Mouse (Mus musculus) lung, postnatal 14 days (tissue): ENCODE measurements around the gene Fcer2a.

ENCODE experiments used
- DNase-seq: peaks from one replicate; pipeline ENCODE4 v3.0.0; 2021

The Fcer2a gene

DNA sequence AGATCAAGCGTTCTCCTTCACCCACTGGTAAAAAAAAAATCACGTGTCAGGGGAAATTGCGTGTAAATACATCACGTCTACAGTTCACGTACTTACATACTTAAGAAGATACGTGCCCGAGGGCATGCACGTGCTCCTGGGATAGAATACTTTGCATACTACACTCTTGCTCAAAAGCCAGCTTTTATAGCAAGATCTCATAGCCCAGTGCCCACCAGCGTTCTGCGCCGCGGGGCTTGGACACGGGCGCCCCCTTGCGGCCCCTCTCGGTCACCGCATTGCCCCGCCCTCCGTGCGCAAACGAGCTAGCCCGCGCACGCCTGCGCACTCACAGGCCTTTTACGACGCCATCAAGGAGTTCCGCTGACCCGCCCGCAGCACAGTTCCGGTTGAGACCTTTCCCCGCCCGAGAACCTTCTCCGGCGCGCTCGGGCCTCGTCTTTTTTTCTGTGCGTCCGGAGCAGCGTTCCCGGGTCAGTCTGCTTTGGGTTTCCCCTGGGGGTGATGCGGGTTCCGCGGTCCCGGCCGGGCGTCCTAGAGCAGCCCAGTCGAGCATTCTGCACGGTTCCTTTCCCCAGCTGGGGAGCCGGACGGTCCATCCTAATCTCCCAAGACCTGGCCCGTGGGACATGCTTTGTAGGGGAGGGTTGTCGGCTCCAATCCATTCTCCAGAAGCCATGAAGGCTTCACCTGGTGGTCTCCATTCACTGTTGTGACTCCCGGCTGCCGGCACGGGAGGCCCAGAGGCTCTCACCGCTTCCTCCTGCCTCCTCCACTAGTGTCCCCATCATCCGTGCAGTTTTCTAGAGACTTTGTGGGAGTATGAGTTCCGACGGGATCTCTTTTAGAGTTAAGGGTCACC is 17.6 kb downstream of the Fcer2a start, which contains the start of gene Trappc5:
TSS of gene Trappc5 (plus strand) at position 169 of the 862 bp plus-strand sequence.
- peak; percentile 94 for DNase-seq

DNA sequence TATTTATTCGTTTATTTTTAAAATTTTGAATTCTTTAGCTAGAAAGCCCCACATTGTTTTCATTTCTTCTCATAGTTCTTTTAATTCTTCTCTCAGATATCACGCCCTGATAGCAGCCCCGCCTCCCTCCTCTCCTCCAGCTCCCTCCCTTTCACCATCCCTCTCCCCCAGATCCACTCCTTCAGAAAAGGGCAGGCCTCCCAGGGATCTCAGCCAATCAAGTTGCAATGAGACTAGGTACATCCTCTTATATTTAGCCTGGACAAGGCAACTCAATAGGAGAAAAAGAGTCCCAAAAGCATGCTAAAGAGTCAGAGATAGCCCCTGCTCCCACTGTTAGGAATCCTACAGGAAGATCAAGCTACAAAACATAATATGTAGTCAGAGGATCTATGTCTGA is 19.3 kb downstream of the Fcer2a start:
- no peak for DNase-seq

GRCm38 (mm10) chr8:3671980-3672491 is 21.9 kb downstream of the Fcer2a start, which contains the start of gene Fcor:
Gene Fcor, minus strand, starts transcription at chr8:3672362.
- DNase-seq: peak; percentile 89

DNA sequence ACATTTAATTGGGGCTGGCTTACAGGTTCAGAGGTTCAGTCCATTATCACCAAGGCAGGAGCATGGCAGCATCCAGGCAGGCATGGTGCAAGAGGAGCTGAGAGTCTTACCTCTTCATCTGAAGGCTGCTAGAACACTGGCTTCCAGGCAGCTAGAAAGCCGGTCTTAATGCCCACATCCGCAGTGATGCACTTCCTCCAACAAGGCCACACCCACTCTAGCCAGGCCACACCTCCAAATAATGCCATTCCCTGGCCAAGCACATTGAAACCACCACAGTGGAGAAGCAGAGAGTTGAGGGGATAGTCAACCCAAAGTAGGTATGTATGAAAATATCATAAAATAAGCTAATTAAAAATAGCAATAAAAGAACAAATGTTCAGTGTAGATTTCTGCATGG is 23.6 kb downstream of the Fcer2a start:
- peak; percentile 37 for DNase-seq

DNA sequence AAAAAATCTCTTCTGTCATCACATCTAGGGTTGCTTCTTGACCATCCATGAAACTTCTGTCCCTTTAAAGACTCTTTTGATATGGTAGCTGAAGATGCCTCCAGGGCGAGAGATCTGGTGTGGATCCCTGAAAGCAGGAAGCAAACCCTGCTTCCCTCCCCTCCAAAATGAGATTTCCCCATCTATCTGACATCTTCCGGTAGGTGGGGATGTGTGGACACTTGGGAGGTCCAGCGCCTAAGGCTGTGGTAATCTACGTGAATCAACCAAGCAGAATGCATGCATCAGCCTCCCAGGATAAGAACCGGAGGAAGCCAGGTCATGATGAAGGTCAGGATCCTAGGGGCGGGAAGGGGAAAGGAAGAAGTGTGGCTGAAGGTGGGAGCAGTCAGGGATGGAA is 28.5 kb downstream of the Fcer2a start, which contains the start of gene Mcemp1:
TSS of gene Mcemp1 (plus strand) at position 248 of the 400 bp plus-strand sequence.
- no peak for DNase-seq

DNA sequence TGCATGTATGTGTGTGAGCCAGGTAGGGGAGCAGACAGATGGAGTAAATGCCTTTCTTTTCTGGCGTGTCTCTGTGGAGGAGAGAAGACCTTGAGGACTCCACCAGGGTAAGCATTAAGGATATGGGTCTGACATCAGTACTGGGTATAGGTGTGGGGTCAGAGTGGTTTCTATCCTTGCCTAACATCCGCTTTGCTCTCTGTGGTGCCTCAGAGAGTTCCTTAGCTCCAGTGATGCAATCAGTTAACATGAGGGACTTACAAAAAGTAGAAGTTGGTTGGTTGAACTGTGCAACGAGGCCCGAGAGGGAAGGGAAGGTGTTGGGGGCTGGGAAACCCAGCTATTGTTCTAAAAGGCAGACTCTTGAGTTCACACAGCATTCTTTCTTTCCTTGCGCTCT is 29.6 kb downstream of the Fcer2a start:
- no peak for DNase-seq

DNA sequence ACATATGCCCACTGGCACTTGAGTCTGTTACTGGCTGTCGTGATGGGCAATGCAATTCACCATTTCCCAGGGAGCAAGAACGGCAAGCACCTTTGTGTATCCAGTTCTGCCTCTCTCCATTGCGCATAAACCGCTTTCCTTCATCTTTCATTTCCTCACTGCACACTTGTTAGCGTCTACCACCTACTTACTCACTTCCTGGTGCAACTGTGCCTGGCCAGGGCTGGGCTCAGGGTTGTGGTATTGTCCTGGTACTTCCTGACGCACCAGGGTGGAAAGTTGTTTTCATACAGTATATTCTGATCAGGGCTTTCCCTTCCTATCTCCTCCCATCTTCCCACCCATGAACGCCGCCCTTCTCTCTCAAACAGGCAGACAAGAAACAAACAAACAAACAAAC is 33.1 kb downstream of the Fcer2a start:
- DNase-seq: no peak

DNA sequence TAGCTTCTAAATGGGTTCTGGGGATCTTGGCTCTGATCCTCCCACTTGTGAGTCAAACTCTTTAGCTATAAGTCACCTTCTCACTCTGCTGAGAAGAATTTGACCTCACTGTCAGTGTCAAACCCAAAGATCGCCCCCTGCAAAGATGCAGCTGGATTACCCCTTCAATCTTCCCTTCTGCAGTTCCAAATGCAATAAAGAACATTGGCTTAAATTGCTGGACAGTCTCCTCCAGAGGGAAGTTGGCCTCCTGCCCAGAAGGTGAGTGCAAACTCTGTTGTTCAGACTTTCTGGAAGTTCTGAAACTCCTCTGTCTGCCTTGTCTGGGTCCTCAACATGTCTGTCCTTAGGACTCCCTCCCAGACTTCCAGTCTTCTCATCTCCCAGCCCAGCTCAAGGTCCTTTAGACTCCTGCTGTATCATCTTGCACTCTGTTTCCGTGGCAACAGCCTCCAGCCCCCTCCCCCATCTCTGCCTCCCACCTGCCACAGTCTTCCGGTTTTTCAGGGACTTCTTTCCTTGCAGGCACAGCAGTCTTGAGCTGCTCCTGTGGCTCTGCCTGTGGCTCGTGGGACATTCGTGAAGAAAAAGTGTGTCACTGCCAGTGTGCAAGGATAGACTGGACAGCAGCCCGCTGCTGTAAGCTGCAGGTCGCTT is 37.1 kb downstream of the Fcer2a start:
- no peak for DNase-seq

DNA sequence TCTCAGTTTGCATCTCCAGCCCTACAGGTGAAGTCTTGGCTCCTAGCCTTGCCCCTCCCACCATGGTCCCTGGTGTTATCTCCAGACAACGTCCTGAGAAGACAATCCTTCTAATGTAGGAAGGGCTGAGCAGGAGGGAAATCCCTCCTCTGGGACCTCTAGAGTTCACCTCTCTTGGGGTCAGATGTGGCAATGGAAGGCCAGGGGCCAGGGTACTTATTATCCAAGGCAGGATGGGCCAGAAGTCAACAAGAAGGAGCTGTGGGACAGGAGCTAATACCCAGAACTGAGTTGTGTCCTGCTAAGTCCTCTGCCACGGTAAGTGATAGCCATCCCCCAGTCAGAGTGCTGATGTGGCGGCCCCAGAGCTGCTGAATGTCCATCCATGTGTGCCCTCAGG is 38.4 kb downstream of the Fcer2a start, which contains the start of gene Retn:
TSS of gene Retn (plus strand) at position 245 of the 400 bp plus-strand sequence.
- DNase-seq: no peak

DNA sequence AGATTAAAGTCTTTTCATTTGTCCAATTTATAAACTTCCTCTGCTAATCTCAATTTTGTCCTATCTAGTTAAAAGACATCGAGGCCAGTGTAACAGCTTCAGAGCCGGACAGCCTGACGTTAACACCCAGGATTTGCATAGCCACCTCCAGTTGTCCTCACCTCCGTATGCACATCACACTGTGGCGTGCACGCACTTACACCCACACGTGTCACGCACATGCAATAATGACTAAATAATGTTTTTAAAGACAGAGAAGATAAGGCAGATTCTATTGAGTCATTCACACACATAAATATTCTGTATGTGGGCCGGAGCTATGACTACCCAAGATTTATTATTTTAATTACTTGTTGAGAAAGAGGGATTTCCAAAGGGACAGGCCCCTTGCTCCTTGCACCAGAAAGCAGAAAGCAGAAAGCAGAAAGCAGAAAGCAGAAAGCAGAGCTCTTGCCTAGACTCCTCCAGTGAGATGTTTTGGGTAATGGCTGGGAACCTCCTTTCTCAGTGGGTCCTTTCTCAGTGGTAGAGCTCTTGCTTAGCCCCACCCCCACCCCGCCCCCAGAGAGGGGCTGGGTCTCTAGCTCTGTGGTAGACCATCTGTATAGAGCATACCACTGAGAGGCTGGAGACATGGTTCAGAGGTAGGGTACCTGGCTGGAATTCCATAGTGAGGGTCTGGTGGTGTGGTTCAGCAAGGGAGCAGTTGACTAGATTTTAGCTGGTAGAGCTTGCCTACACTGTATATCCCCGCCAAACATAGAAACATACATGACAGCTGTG is 39.1 kb downstream of the Fcer2a start:
- DNase-seq: no peak

DNA sequence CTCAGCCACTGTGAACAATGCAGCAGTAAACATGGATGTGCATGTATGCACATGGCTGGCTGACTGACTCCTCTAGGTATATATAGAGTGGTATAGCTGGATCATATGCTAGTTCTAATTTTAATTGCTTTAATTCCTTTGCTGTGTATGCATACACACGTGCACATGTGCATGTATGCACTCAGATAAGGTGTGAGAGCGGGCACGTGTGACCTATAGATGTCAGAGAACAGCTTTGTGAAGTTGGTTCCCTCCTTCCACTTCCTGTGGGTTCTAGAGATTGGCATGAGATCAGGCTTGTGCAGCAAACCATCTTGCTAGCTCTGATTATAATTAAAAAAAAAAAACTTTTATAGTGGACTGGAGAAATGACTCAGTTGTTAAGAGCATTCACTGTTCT is 41.1 kb downstream of the Fcer2a start:
- no peak for DNase-seq

- no peak for DNase-seq
Observed at GRCm38 (mm10) chr8:3648990-3649389, 45.0 kb downstream of the Fcer2a start.

DNA sequence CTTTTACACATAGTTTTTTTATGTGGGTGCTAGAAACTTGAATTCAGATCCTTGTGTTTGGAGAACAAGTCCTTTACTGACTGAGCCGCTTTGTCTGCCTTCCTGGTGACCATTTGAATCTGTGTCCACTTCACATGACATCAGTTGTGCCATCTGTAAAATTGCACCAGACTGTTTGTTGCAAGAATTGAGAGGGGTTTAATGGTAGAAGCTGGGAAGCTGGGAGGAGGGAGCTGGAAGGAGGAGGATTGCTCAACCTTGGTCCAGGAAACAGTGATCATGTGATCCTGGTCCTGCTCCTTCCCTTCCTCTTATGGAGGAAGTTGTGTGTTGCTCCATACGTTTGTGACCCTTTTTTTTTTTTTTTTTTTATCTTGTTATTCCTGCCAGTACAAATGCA is 45.7 kb downstream of the Fcer2a start:
- DNase-seq: no peak

DNA sequence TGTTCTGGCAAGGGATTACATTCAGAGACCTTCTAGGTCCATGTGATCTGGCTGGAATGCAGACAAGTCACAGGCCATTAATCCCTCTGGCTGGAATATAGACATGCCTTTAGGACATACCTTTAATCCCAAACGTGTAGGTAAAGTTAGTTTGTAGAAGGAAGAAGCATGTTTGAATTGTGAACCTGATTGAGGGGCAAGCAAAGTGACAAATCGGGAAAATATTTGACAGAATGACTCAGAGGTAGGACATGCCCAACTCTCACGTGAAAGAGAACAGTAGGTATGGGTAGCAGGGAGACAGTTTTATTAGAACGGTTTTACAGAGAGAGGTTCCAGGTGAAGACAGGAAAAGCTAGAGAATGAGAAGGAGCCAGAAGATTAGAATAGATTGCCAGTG is 46.4 kb downstream of the Fcer2a start:
- no peak for DNase-seq

- DNase-seq: no peak
Observed at GRCm38 (mm10) chr8:3646824-3647531, 47.0 kb downstream of the Fcer2a start.

DNA sequence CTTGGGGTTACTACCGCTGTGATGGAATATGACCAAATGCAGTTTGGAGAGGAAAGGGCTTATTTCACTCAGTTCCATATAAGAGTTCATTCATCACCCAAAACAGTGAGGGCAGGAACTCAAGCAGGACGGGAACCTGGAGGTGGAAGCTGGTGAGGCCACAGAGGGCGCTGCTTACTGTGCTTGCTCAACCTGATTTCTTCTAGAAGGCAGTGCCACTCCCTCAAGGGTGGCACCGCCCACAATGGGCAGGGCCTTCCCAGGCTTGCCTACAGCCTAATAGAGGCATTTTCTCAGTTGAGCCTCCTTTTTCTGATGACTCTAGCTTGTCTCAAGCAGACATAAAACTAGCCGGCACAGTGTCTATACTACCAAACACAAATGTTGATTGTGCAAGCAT is 48.2 kb downstream of the Fcer2a start:
- peak; percentile 66 for DNase-seq
